Mouse (Mus musculus) CH12.LX (cell line): Measurements from ENCODE around the gene Fat3. TPM values are rescaled to one million over a fixed set of nuclear protein-coding genes. Genes with fewer than 3 reads are reported as not detected.

Source experiments
- DNase-seq: peaks from one replicate; pipeline ENCODE4 v3.0.0-alpha.2; 2013; ENCODE audit errors: extremely low read depth
- H3K27ac ChIP-seq: 2 replicates; pipeline ENCODE4 v1.5.1; 2012; ENCODE audit warnings: low read depth, mild to moderate bottlenecking, control low read depth, moderate library complexity; ENCODE audit not compliant: insufficient read depth
- H3K27me3 ChIP-seq: replicated peaks from 2 replicates; pipeline ENCODE3; 2012; ENCODE audit warnings: inconsistent platforms
- H3K36me3 ChIP-seq, 2 experiments: replicated peaks in 1 of 2; 2 replicates each; pipeline versions ENCODE3 to v1.6.1; 2012; ENCODE audit warnings: inconsistent platforms in 1 of 2, low read length in 1 of 2, mild to moderate bottlenecking in 1 of 2, mixed read lengths in 1 of 2, moderate library complexity in 1 of 2; ENCODE audit not compliant: control insufficient read depth in 1 of 2, insufficient read depth in 1 of 2
- H3K4me1 ChIP-seq, 2 experiments: 2 replicates each; pipeline ENCODE4 v1.6.1; 2012; ENCODE audit warnings: inconsistent platforms in 1 of 2, moderate library complexity in 1 of 2; ENCODE audit not compliant: insufficient read depth in 2 of 2, control insufficient read depth in 1 of 2
- H3K4me2 ChIP-seq: 2 replicates; pipeline ENCODE4 v1.6.1; 2012; ENCODE audit warnings: low read depth, mild to moderate bottlenecking, control low read depth; ENCODE audit not compliant: poor library complexity, insufficient read depth, severe bottlenecking
- H3K4me3 ChIP-seq, 3 experiments: fragments of 150-350 bp in 1 of 3; sonication (generic) in 1 of 3; replicated peaks in 1 of 3; 2 replicates each; pipeline versions ENCODE3 to v1.5.1; 2011 to 2012; ENCODE audit warnings: low read depth in 2 of 3, low read length in 2 of 3, mild to moderate bottlenecking in 2 of 3, moderate library complexity in 2 of 3, control low read depth in 1 of 3, improper control_type of control experiment in 1 of 3, inconsistent platforms in 1 of 3, mixed read lengths in 1 of 3; ENCODE audit not compliant: poor library complexity in 1 of 3
- H3K79me2 ChIP-seq: replicated peaks from 2 replicates; pipeline ENCODE4 v1.6.1; 2012; ENCODE audit warnings: mild to moderate bottlenecking, moderate library complexity; ENCODE audit not compliant: control insufficient read depth, poor library complexity, insufficient read depth, severe bottlenecking; ENCODE audit errors: extremely low read depth
- H3K9ac ChIP-seq: 2 replicates; pipeline ENCODE4 v1.6.1; 2012; ENCODE audit warnings: low read depth, mild to moderate bottlenecking, control low read depth, moderate library complexity; ENCODE audit not compliant: insufficient read depth
- H3K9me3 ChIP-seq: replicated peaks from 2 replicates; pipeline ENCODE3; 2012; ENCODE audit warnings: low read length, inconsistent platforms, mixed read lengths
- CHD2 ChIP-seq: IDR thresholded peaks from 2 replicates; pipeline ENCODE4 v1.6.1; 2011; ENCODE audit warnings: low read length, improper control_type of control experiment
- CTCF ChIP-seq, 2 experiments: IDR thresholded peaks in 1 of 2; conservative IDR thresholded peaks in 1 of 2; 2 replicates each; pipeline ENCODE4 v1.5.1; 2011 to 2012; ENCODE audit warnings: low read depth in 2 of 2, low read length in 2 of 2, improper control_type of control experiment in 1 of 2, inconsistent platforms in 1 of 2, mild to moderate bottlenecking in 1 of 2, moderate library complexity in 1 of 2
- ELF1 ChIP-seq: IDR thresholded peaks from 2 replicates; pipeline ENCODE4 v1.6.1; 2014; ENCODE audit warnings: low read depth, mild to moderate bottlenecking, inconsistent platforms, low read length, improper control_type of control experiment
- ETS1 ChIP-seq: conservative IDR thresholded peaks from 2 replicates; pipeline ENCODE4 v1.6.1; 2012; ENCODE audit warnings: low read depth, mild to moderate bottlenecking, inconsistent platforms, low read length, improper control_type of control experiment, moderate library complexity
- HCFC1 ChIP-seq: IDR thresholded peaks from 2 replicates; pipeline ENCODE4 v1.6.1; 2012; ENCODE audit warnings: low read depth, mild to moderate bottlenecking, inconsistent platforms, low read length, improper control_type of control experiment
- JUN ChIP-seq: IDR thresholded peaks from 2 replicates; pipeline ENCODE4 v1.6.1; 2011; ENCODE audit warnings: low read depth, mild to moderate bottlenecking, low read length, improper control_type of control experiment, moderate library complexity; ENCODE audit not compliant: insufficient read depth
- JUND ChIP-seq: conservative IDR thresholded peaks from 2 replicates; pipeline ENCODE4 v1.6.1; 2011; ENCODE audit warnings: low read depth, low read length, improper control_type of control experiment
- KAT2A ChIP-seq: IDR thresholded peaks from 2 replicates; pipeline ENCODE4 v1.6.1; 2012; ENCODE audit warnings: low read length, improper control_type of control experiment, inconsistent platforms; ENCODE audit not compliant: insufficient replicate concordance
- MAFK ChIP-seq: IDR thresholded peaks from 2 replicates; pipeline ENCODE4 v1.6.1; 2011; ENCODE audit warnings: low read length, improper control_type of control experiment; ENCODE audit not compliant: insufficient replicate concordance
- MAZ ChIP-seq: IDR thresholded peaks from 2 replicates; pipeline ENCODE4 v1.6.1; 2012; ENCODE audit warnings: low read depth, mild to moderate bottlenecking, inconsistent platforms, low read length, improper control_type of control experiment, moderate library complexity
- MEF2A ChIP-seq: IDR thresholded peaks from 2 replicates; pipeline ENCODE4 v1.6.1; 2014; ENCODE audit warnings: low read depth, mild to moderate bottlenecking, inconsistent platforms, low read length, improper control_type of control experiment, borderline replicate concordance
- MXI1 ChIP-seq: IDR thresholded peaks from 2 replicates; pipeline ENCODE4 v1.6.1; 2011; ENCODE audit warnings: mild to moderate bottlenecking, low read depth, low read length, improper control_type of control experiment
- SIN3A ChIP-seq: IDR thresholded peaks from 2 replicates; pipeline ENCODE4 v1.6.1; 2012; ENCODE audit warnings: low read length, improper control_type of control experiment, inconsistent platforms
- TBP ChIP-seq: conservative IDR thresholded peaks from 2 replicates; pipeline ENCODE4 v1.6.1; 2011; ENCODE audit warnings: low read depth, low read length, improper control_type of control experiment
- TCF12 ChIP-seq: IDR thresholded peaks from 2 replicates; pipeline ENCODE4 v1.6.1; 2014; ENCODE audit warnings: low read depth, mild to moderate bottlenecking, inconsistent platforms, low read length, improper control_type of control experiment
- USF1 ChIP-seq: IDR thresholded peaks from 2 replicates; pipeline ENCODE4 v1.6.1; 2014; ENCODE audit warnings: low read depth, mild to moderate bottlenecking, inconsistent platforms, low read length, improper control_type of control experiment
- USF2 ChIP-seq: conservative IDR thresholded peaks from 2 replicates; pipeline ENCODE4 v1.6.1; 2011; ENCODE audit warnings: low read depth, low read length, improper control_type of control experiment
- ZC3H11A ChIP-seq: IDR thresholded peaks from 2 replicates; pipeline ENCODE4 v1.6.1; 2012; ENCODE audit warnings: low read depth, mild to moderate bottlenecking, inconsistent platforms, low read length, improper control_type of control experiment
- ZKSCAN1 ChIP-seq: IDR thresholded peaks from 2 replicates; pipeline ENCODE4 v1.6.1; 2012; ENCODE audit warnings: low read depth, inconsistent platforms, low read length, improper control_type of control experiment, borderline replicate concordance
- ZNF384 ChIP-seq: IDR thresholded peaks from 2 replicates; pipeline ENCODE4 v1.6.1; 2012; ENCODE audit warnings: low read depth, low read length, improper control_type of control experiment, inconsistent platforms
- dilution Hi-C: fragments of 300-500 bp; cut with MboI; formaldehyde crosslinking; loops from 2 replicates; pipeline ENCODE4 v1.14.3; 2020; ENCODE audit warnings: low sequenced_read_pairs; ENCODE audit not compliant: extremely low pct_unique_long_range_greater_than_20kb, extremely low pct_ligation_motif_present
- in situ Hi-C: fragments of 300-500 bp; cut with MboI; formaldehyde crosslinking; loops from 3 replicates; pipeline ENCODE4 v1.14.3; 2019; ENCODE audit warnings: low sequenced_read_pairs, low pct_ligation_motif_present, low pct_unique_long_range_greater_than_20kb, mixed read lengths
- polyA plus RNA-seq: library from polyadenylated mRNA; unstranded; fragments of >175 nt; gene quantifications from 2 replicates; pipeline ENCODE4 v1.2.1, GENCODE M21; 2012; ENCODE audit warnings: low read depth; ENCODE audit not compliant: insufficient read length
- total RNA-seq, 2 experiments: library from RNA; depleted of rRNA; stranded (reverse); fragments of 300-350 nt in 1 of 2; fragments of >200 nt in 1 of 2; gene quantifications; 2 replicates each; pipeline ENCODE4 v1.2.3; 2012 to 2014

The Fat3 gene
- total and polyA plus RNA-seq, 3 experiments = 0.03 to 0.07 TPM; not detected in 1

GRCm38 (mm10) chr9:16460591-16460990 is 40.5 kb downstream of the Fat3 start:
- Histone ChIP-seq H3K4me1 (no peaks in the 10 kb centered on the region), H3K4me3 (no peak overlapping the region), H3K4me2 (no peak overlapping the region), H3K9ac (no peak overlapping the region), H3K9me3 (no peaks in the 10 kb centered on the region), H3K79me2 (no peaks in the 10 kb centered on the region), H3K36me3 (no peaks in the 10 kb centered on the region), H3K27me3 (no peaks in the 10 kb centered on the region)
- no peak for DNase-seq
- in situ Hi-C loops = no loop called here
- dilution Hi-C loops = no loop called here
- TF ChIP-seq MEF2A = no peak
- TF ChIP-seq, all 38 proteins: peak for 0
- no peak overlapping the region for H3K27ac ChIP-seq

DNA sequence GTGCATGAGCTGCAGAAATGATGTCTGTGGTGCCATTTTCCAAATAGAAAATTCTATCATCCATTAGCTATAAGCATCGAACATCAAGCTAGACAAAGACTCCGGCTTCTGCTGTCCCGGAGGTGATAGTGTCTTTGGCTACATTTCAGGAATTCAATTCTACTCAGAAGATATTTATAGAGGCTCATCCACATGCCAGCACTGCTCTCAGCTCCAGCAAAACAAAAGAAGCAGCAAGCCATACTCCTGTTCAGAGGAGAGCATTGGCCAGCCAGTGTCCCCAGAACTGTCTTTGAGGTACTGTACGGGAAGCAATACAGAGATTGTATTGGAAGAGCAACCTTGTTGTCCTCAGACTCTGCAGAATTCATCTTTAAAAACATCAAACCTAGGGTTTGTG is 59.2 kb downstream of the Fat3 start:
- no peaks in the 10 kb centered on the region for H3K79me2 ChIP-seq
- H3K4me1 ChIP-seq = no peaks in the 10 kb centered on the region
- no peak overlapping the region for H3K9ac ChIP-seq
- no peak for TF ChIP-seq CTCF (conservative IDR thresholded peaks at IDR 0.05 in 1 of 2, IDR thresholded peaks at IDR 0.05 in 1 of 2; ENCODE audit: low read depth in 2 of 2, low read length in 2 of 2)
- no peak for TF ChIP-seq ZNF384
- TF ChIP-seq HCFC1 = no peak
- no peak for TF ChIP-seq JUN
- no peak for TF ChIP-seq MAZ
- no peak for TF ChIP-seq MEF2A
- TF ChIP-seq USF1 = no peak
- no peak for TF ChIP-seq KAT2A
- TF ChIP-seq MAFK = no peak
- TF ChIP-seq SIN3A = no peak
- no peak for TF ChIP-seq JUND
- TF ChIP-seq ZKSCAN1 = no peak
- no peak for TF ChIP-seq TCF12
- no peak for TF ChIP-seq USF2
- H3K9me3 ChIP-seq = no peaks in the 10 kb centered on the region
- DNase-seq = no peak
- in situ Hi-C loops (no loop called here), dilution Hi-C loops (no loop called here)
- no peaks in the 10 kb centered on the region for H3K27me3 ChIP-seq
- H3K4me3 ChIP-seq = no peak overlapping the region
- H3K27ac ChIP-seq = no peak overlapping the region
- H3K4me2 ChIP-seq = no peak overlapping the region
- no peaks in the 10 kb centered on the region for H3K36me3 ChIP-seq

DNA sequence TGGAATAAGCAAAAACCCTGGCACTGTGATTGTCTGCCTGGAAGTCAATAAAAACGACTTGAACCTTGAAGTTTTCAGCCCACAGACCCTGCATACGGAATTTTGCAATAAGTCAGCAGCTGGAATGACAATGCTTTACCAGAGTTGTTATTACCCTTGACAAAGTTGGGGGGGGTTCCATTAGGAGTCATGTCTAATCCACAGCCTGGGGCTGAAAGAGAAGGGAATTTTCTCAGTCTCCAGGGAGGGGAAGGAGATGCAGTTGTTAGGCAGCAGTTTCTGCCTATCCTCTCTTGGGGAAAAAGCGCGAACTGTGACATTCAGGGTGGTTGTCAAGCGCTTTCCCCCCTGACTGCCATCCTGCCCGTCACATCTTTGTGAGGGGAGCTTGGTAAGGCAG is 60.4 kb downstream of the Fat3 start:
- Histone ChIP-seq H3K36me3 (no peaks in the 10 kb centered on the region), H3K9ac (no peak overlapping the region), H3K27ac (no peak overlapping the region), H3K27me3 (no peaks in the 10 kb centered on the region), H3K4me2 (no peak overlapping the region), H3K4me1 (no peaks in the 10 kb centered on the region), H3K79me2 (no peaks in the 10 kb centered on the region), H3K4me3 (no peak overlapping the region), H3K9me3 (no peaks in the 10 kb centered on the region)
- dilution Hi-C loops = no loop called here
- TF ChIP-seq JUND (no peak), USF2 (no peak), ELF1 (no peak), TBP (no peak), ZC3H11A (no peak), MAFK (no peak), ETS1 (no peak), CHD2 (no peak), MXI1 (no peak)
- no peak for DNase-seq
- in situ Hi-C loops = no loop called here
